Mouse (Mus musculus) gastrocnemius, adult 2 months (tissue): ENCODE measurements around the gene March10. TPM values are rescaled to one million over a fixed set of nuclear protein-coding genes. Genes with fewer than 3 reads are reported as not detected.
A peak's percentile ranks its signal among the peaks of the same experiment; 100 is the strongest.

ENCODE experiments used
- DNase-seq: peaks from one replicate; pipeline ENCODE4 v3.0.0; 2022
- H3K27ac ChIP-seq: fragments of 200-600 bp; 2 replicates; pipeline ENCODE4 v1.8.1; 2022; ENCODE audit warnings: mild to moderate bottlenecking
- H3K4me3 ChIP-seq: fragments of 200-600 bp; 2 replicates; pipeline ENCODE4 v1.8.1; 2022; ENCODE audit warnings: mild to moderate bottlenecking, moderate library complexity
- CTCF ChIP-seq: fragments of 200-600 bp; IDR thresholded peaks from 2 replicates; pipeline ENCODE4 v1.8.1; 2022; ENCODE audit warnings: antibody characterized with exemption, mild to moderate bottlenecking, moderate library complexity
- intact Hi-C: fragments of 180-260 bp; cut with DNase I; formaldehyde crosslinking; loops from one replicate; pipeline ENCODE4 v1.15.1; 2025
- total RNA-seq, 2 experiments: library from RNA; stranded (reverse); gene quantifications; 2 replicates each; pipeline ENCODE4 v1.2.3; 2021

Gene March10
- total RNA-seq, 2 experiments from 2014 or later: not detected

- DNase-seq: peak; percentile 72
These were observed 145.1 kb downstream of the March10 start for GRCm38 (mm10) chr11:105311291-105311975.

More at GRCm38 (mm10) chr11:105311291-105311975, 145.1 kb downstream of the March10 start:
- Histone ChIP-seq H3K27ac (peak overlapping the region; percentile 82), H3K4me3 (peak overlapping the region; percentile 58)
- intact Hi-C loops: no loop called here
- TF ChIP-seq CTCF: no peak

Other genes with a start within 250 kb of the March10 start
- 10 to 100 TPM in 1 of 2 experiments, 1 to 10 TPM in 1; 5.9 to 17.6 TPM for gene Mrc2, start 164.1 kb downstream of the March10 start, total RNA-seq
- gene Tanc2, start 133.3 kb upstream of the March10 start, total RNA-seq: 10 to 100 TPM in 1 of 2 experiments, 1 to 10 TPM in 1; 9.7 to 10.5 TPM